ENCODE assay signal across 8 mouse cellular contexts in the genomic region with DNA sequence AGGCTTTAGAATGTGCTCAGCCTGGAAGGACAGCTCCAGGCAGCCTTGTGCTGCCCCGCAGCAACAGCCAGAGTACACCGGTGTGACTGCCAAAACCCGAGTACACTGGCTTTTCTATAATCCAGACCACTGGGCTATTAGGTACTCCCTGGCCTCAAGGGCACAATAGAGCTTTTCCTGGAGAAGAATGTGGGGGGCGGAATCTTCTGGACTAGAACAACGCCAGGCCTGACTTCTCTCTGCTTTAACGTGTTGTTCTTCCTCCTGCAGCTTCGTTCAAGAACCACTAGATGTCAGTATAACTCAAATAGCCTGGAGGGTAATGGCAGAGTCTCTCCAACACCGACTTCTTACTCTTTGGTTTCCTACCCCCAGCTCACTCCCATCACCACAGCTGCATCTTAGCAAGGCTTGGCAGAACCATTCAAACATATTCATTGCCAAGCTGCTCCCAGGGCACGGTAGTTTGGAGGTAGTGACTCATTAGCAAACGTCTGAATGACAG.
A peak's percentile ranks its signal among the peaks of the same experiment; 100 is the strongest.
DNase-seq lines count a peak whose midpoint lies in the region; ATAC-seq lines count a peak whose summit lies in the region.

No protein-coding gene starts in this region.

- ATAC-seq in intestine, embryonic 16.5 days: peak; percentile 77
- ATAC-seq in limb, embryonic 11.5 days (ENCODE audit: insufficient number of reproducible peaks, low FRiP score, low TSS enrichment, low read depth): peak; percentile 73
- peak; percentile 90 for ATAC-seq in midbrain, embryonic 13.5 days
- ATAC-seq in stomach, embryonic 16.5 days (ENCODE audit: insufficient read depth, low FRiP score): peak; percentile 84; the same call in 1 of the 2 replicates

- no peak overlapping the region for H3K4me3 ChIP-seq in intestine, embryonic 16.5 days (ENCODE audit: low read length)
- no peak overlapping the region for H3K4me3 ChIP-seq in limb, embryonic 11.5 days (ENCODE audit: low read depth, low read length)
- no peak overlapping the region for H3K4me3 ChIP-seq in midbrain, embryonic 13.5 days (replicated peaks)
- no peak overlapping the region for H3K4me3 ChIP-seq in stomach, embryonic 16.5 days (replicated peaks; ENCODE audit: low read length)

- 0 out of 2 replicates have a peak overlapping the region, but pooled peaks have one; percentile 14 for H3K4me2 ChIP-seq in intestine, embryonic 16.5 days (ENCODE audit: low read depth, low read length)
- H3K4me2 ChIP-seq in limb, embryonic 11.5 days (ENCODE audit: low read depth, severe bottlenecking): no peak overlapping the region
- H3K4me2 ChIP-seq in midbrain, embryonic 13.5 days (replicated peaks): no peak overlapping the region
- H3K4me2 ChIP-seq in stomach, embryonic 16.5 days (ENCODE audit: low read depth, low read length): peak overlapping the region; percentile 19; the same call in 1 of the 2 replicates

- no peak overlapping the region for H3K9ac ChIP-seq in intestine, embryonic 16.5 days (ENCODE audit: low read depth, low read length)
- H3K9ac ChIP-seq in limb, embryonic 11.5 days (ENCODE audit: low read length): 0 out of 2 replicates have a peak overlapping the region, but pooled peaks have one; percentile 19
- no peak overlapping the region for H3K9ac ChIP-seq in midbrain, embryonic 13.5 days (replicated peaks)
- H3K9ac ChIP-seq in stomach, embryonic 16.5 days (ENCODE audit: low read length): 0 out of 2 replicates have a peak overlapping the region, but pooled peaks have one; percentile 18

- peak; percentile 97 for DNase-seq in 3T3-L1 (ENCODE audit: low read depth, low spot score)
- DNase-seq in WW6 (ENCODE audit: low read depth, low spot score): peak; percentile 52
- DNase-seq in embryo, embryonic 9.5 days (ENCODE audit: extremely low spot score): peak; percentile 65
- peak; percentile 73 to 79 for DNase-seq in heart, adult 18-20 months
- DNase-seq in limb, embryonic 11.5 days (ENCODE audit: low spot score): peak; percentile 41

- no peaks in the 10 kb centered on the region for H3K36me3 ChIP-seq in intestine, embryonic 16.5 days (ENCODE audit: control insufficient read depth, insufficient read depth, low read length)
- no peaks in the 10 kb centered on the region for H3K36me3 ChIP-seq in limb, embryonic 11.5 days (ENCODE audit: control insufficient read depth, insufficient read depth, low read length)
- peaks cover 19% of the 10 kb centered on the region for H3K36me3 ChIP-seq in midbrain, embryonic 13.5 days
- H3K36me3 ChIP-seq in stomach, embryonic 16.5 days (ENCODE audit: control insufficient read depth, insufficient read depth, low read length): no peaks in the 10 kb centered on the region

- peaks cover 5% of the 10 kb centered on the region for H3K4me1 ChIP-seq in intestine, embryonic 16.5 days (ENCODE audit: control insufficient read depth, insufficient read depth, low read length)
- H3K4me1 ChIP-seq in limb, embryonic 11.5 days (ENCODE audit: control insufficient read depth, insufficient read depth, low read length): no peaks in the 10 kb centered on the region
- H3K4me1 ChIP-seq in midbrain, embryonic 13.5 days (replicated peaks): peaks cover 3% of the 10 kb centered on the region; the same call in 1 of the 2 replicates
- 0 out of 2 replicates have a peak, but pooled peaks cover 2% of the 10 kb centered on the region for H3K4me1 ChIP-seq in stomach, embryonic 16.5 days (ENCODE audit: control insufficient read depth, insufficient read depth, low read length)

- H3K27ac ChIP-seq in intestine, embryonic 16.5 days (ENCODE audit: low read length): no peak overlapping the region
- H3K27ac ChIP-seq in limb, embryonic 11.5 days (replicated peaks; ENCODE audit: low read depth, low read length): no peak overlapping the region
- no peak overlapping the region for H3K27ac ChIP-seq in midbrain, embryonic 13.5 days
- H3K27ac ChIP-seq in stomach, embryonic 16.5 days (ENCODE audit: low read length): no peak overlapping the region

- 13% methylated on average over 10 of the region's 10 CpGs for whole genome bisulfite sequencing in intestine, embryonic 16.5 days
- 15% methylated on average over 10 of the region's 10 CpGs for WGBS in limb, embryonic 11.5 days
- WGBS in midbrain, embryonic 13.5 days: 12% methylated on average over 10 of the region's 10 CpGs
- 13% methylated on average over 10 of the region's 10 CpGs for WGBS in stomach, embryonic 16.5 days

- H3K9me3 ChIP-seq in intestine, embryonic 16.5 days (ENCODE audit: control insufficient read depth, low read length): no peaks in the 10 kb centered on the region
- no peaks in the 10 kb centered on the region for H3K9me3 ChIP-seq in limb, embryonic 11.5 days (ENCODE audit: control insufficient read depth, low read length)
- no peaks in the 10 kb centered on the region for H3K9me3 ChIP-seq in midbrain, embryonic 13.5 days
- no peaks in the 10 kb centered on the region for H3K9me3 ChIP-seq in stomach, embryonic 16.5 days (replicated peaks; ENCODE audit: control insufficient read depth, low read length)

- no peaks in the 10 kb centered on the region for H3K27me3 ChIP-seq in intestine, embryonic 16.5 days (replicated peaks; ENCODE audit: control insufficient read depth, insufficient read depth, low read length)
- no peaks in the 10 kb centered on the region for H3K27me3 ChIP-seq in limb, embryonic 11.5 days (ENCODE audit: control insufficient read depth, insufficient read depth, low read length)
- 0 out of 2 replicates have a peak, but pooled peaks cover 3% of the 10 kb centered on the region for H3K27me3 ChIP-seq in midbrain, embryonic 13.5 days
- H3K27me3 ChIP-seq in stomach, embryonic 16.5 days (ENCODE audit: control insufficient read depth, insufficient read depth, low read length): no peaks in the 10 kb centered on the region

Comparison
In these comparisons a context has a peak if more than half of its experiments do, and no peak if none do; other contexts are left out.
1. DNase-seq: peak in every context shown above with its lines; median percentile 97 in 3T3-L1; 76 in heart, adult 18-20 months; 65 in embryo, embryonic 9.5 days; 52 in WW6; 41 in limb, embryonic 11.5 days.
2. H3K4me2 ChIP-seq: peak in intestine, embryonic 16.5 days (single experiment) and stomach, embryonic 16.5 days (single experiment); none in limb, embryonic 11.5 days (single experiment) and midbrain, embryonic 13.5 days (single experiment).
3. H3K9ac ChIP-seq: peak in limb, embryonic 11.5 days (single experiment) and stomach, embryonic 16.5 days (single experiment); none in intestine, embryonic 16.5 days (single experiment) and midbrain, embryonic 13.5 days (single experiment).
4. Peak in every context shown above with its lines, with median percentiles within 50 percentile points of each other: ATAC-seq.